Mouse (Mus musculus): ENCODE data around the gene Sergef. TPM values are rescaled to one million over a fixed set of nuclear protein-coding genes. Genes with fewer than 3 reads are reported as not detected.

Gene Sergef
- polyA plus RNA-seq, 1 experiment, result 38.7 TPM

GRCm38 (mm10) chr7:46508590-46509318 lies 130.9 kb downstream of the Sergef start:
- WGBS, result 57% methylated on average over 12 of the region's 12 CpGs
- peaks cover 50% of the 10 kb centered on the region for H3K4me1 ChIP-seq (ENCODE audit: control insufficient read depth, insufficient read depth, low read length)
- TF ChIP-seq CTCF (IDR thresholded peaks at IDR 0.05; ENCODE audit: borderline replicate concordance, insufficient read depth, low read depth, low read length) (no peak), POLR2A (IDR thresholded peaks at IDR 0.05; ENCODE audit: borderline replicate concordance, insufficient read depth, low read length) (no peak)
- peak overlapping the region; percentile 82 for H3K27ac ChIP-seq (ENCODE audit: insufficient read depth, low read length)
- DNase-seq, result no peak
- no peak overlapping the region for H3K4me3 ChIP-seq (replicated peaks; ENCODE audit: insufficient read depth, low read depth, low read length)
- no peaks in the 10 kb centered on the region for H3K27me3 ChIP-seq (ENCODE audit: control insufficient read depth, insufficient read depth, low read length)

GRCm38 (mm10) chr7:46504157-46504556 lies 135.4 kb downstream of the Sergef start:
- peaks cover 29% of the 10 kb centered on the region for H3K4me1 ChIP-seq (ENCODE audit: control insufficient read depth, insufficient read depth, low read length)
- no peak for TF ChIP-seq POLR2A (IDR thresholded peaks at IDR 0.05; ENCODE audit: borderline replicate concordance, insufficient read depth, low read length)
- no peak for TF ChIP-seq CTCF (IDR thresholded peaks at IDR 0.05; ENCODE audit: borderline replicate concordance, insufficient read depth, low read depth, low read length)
- peak; percentile 57 to 76 for DNase-seq
- 16% methylated on average over 4 of the region's 4 CpGs for WGBS
- H3K4me3 ChIP-seq (replicated peaks; ENCODE audit: insufficient read depth, low read depth, low read length), result no peak overlapping the region
- H3K27me3 ChIP-seq (ENCODE audit: control insufficient read depth, insufficient read depth, low read length), result no peaks in the 10 kb centered on the region
- H3K27ac ChIP-seq (ENCODE audit: insufficient read depth, low read length), result no peak overlapping the region

- Histone ChIP-seq H3K4me3 (replicated peaks; ENCODE audit: insufficient read depth, low read depth, low read length) (no peak overlapping the region), H3K27me3 (ENCODE audit: control insufficient read depth, insufficient read depth, low read length) (no peaks in the 10 kb centered on the region), H3K4me1 (ENCODE audit: control insufficient read depth, insufficient read depth, low read length) (peaks cover 18% of the 10 kb centered on the region), H3K27ac (ENCODE audit: insufficient read depth, low read length) (no peak overlapping the region)
- 95% methylated on average over 13 of the region's 13 CpGs for WGBS
- DNase-seq, result no peak
- TF ChIP-seq POLR2A (IDR thresholded peaks at IDR 0.05; ENCODE audit: borderline replicate concordance, insufficient read depth, low read length), result no peak
- no peak for TF ChIP-seq CTCF (IDR thresholded peaks at IDR 0.05; ENCODE audit: borderline replicate concordance, insufficient read depth, low read depth, low read length)
These were observed 137.0 kb downstream of the Sergef start for GRCm38 (mm10) chr7:46502650-46503049.

- 98% methylated on average over 2 of the region's 2 CpGs for WGBS
- no peak for DNase-seq
- Histone ChIP-seq H3K4me1 (ENCODE audit: control insufficient read depth, insufficient read depth, low read length) (peaks cover 14% of the 10 kb centered on the region), H3K4me3 (replicated peaks; ENCODE audit: insufficient read depth, low read depth, low read length) (no peak overlapping the region), H3K27ac (ENCODE audit: insufficient read depth, low read length) (no peak overlapping the region), H3K27me3 (ENCODE audit: control insufficient read depth, insufficient read depth, low read length) (no peaks in the 10 kb centered on the region)
- no peak for TF ChIP-seq POLR2A (IDR thresholded peaks at IDR 0.05; ENCODE audit: borderline replicate concordance, insufficient read depth, low read length)
These were observed 138.1 kb downstream of the Sergef start for GRCm38 (mm10) chr7:46501458-46501857.

GRCm38 (mm10) chr7:46499561-46499960 lies 140.0 kb downstream of the Sergef start:
- H3K4me1 ChIP-seq (ENCODE audit: control insufficient read depth, insufficient read depth, low read length), result peaks cover 14% of the 10 kb centered on the region
- DNase-seq, result no peak
- no peaks in the 10 kb centered on the region for H3K27me3 ChIP-seq (ENCODE audit: control insufficient read depth, insufficient read depth, low read length)
- no peak overlapping the region for H3K4me3 ChIP-seq (replicated peaks; ENCODE audit: insufficient read depth, low read depth, low read length)
- H3K27ac ChIP-seq (ENCODE audit: insufficient read depth, low read length), result no peak overlapping the region
- TF ChIP-seq CTCF (IDR thresholded peaks at IDR 0.05; ENCODE audit: borderline replicate concordance, insufficient read depth, low read depth, low read length), result no peak
- TF ChIP-seq POLR2A (IDR thresholded peaks at IDR 0.05; ENCODE audit: borderline replicate concordance, insufficient read depth, low read length), result no peak
- WGBS, result 90% methylated on average over 4 of the region's 4 CpGs

- no peak for TF ChIP-seq CTCF (IDR thresholded peaks at IDR 0.05; ENCODE audit: borderline replicate concordance, insufficient read depth, low read depth, low read length)
- no peak for TF ChIP-seq POLR2A (IDR thresholded peaks at IDR 0.05; ENCODE audit: borderline replicate concordance, insufficient read depth, low read length)
These were observed 147.4 kb downstream of the Sergef start for GRCm38 (mm10) chr7:46492134-46492678.

GRCm38 (mm10) chr7:46487354-46487753 lies 152.3 kb downstream of the Sergef start:
- TF ChIP-seq CTCF (IDR thresholded peaks at IDR 0.05; ENCODE audit: borderline replicate concordance, insufficient read depth, low read depth, low read length) (no peak), POLR2A (IDR thresholded peaks at IDR 0.05; ENCODE audit: borderline replicate concordance, insufficient read depth, low read length) (no peak)
- H3K4me3 ChIP-seq (replicated peaks; ENCODE audit: insufficient read depth, low read depth, low read length), result no peak overlapping the region
- no peak overlapping the region for H3K27ac ChIP-seq (ENCODE audit: insufficient read depth, low read length)
- peaks cover 40% of the 10 kb centered on the region for H3K4me1 ChIP-seq (ENCODE audit: control insufficient read depth, insufficient read depth, low read length)
- no peaks in the 10 kb centered on the region for H3K27me3 ChIP-seq (ENCODE audit: control insufficient read depth, insufficient read depth, low read length)
- peak in 1 of 2 experiments; percentile 68 for DNase-seq
- 34% methylated on average over 4 of the region's 4 CpGs for WGBS

More at GRCm38 (mm10) chr7:46492134-46492678, 147.4 kb downstream of the Sergef start:
- H3K4me1 ChIP-seq (ENCODE audit: control insufficient read depth, insufficient read depth, low read length), result peaks cover 21% of the 10 kb centered on the region
- no peaks in the 10 kb centered on the region for H3K27me3 ChIP-seq (ENCODE audit: control insufficient read depth, insufficient read depth, low read length)
- peak in 1 of 2 experiments; percentile 38 for DNase-seq
- H3K27ac ChIP-seq (ENCODE audit: insufficient read depth, low read length), result no peak overlapping the region; the same call in none of the 2 replicates
- WGBS, result 36% methylated on average over 14 of the region's 14 CpGs
- no peak overlapping the region for H3K4me3 ChIP-seq (replicated peaks; ENCODE audit: insufficient read depth, low read depth, low read length)

GRCm38 (mm10) chr7:46486761-46487160 lies 152.8 kb downstream of the Sergef start:
- no peak for TF ChIP-seq CTCF (IDR thresholded peaks at IDR 0.05; ENCODE audit: borderline replicate concordance, insufficient read depth, low read depth, low read length)
- TF ChIP-seq POLR2A (IDR thresholded peaks at IDR 0.05; ENCODE audit: borderline replicate concordance, insufficient read depth, low read length), result no peak
- Histone ChIP-seq H3K4me1 (ENCODE audit: control insufficient read depth, insufficient read depth, low read length) (peaks cover 40% of the 10 kb centered on the region), H3K27me3 (ENCODE audit: control insufficient read depth, insufficient read depth, low read length) (no peaks in the 10 kb centered on the region), H3K27ac (ENCODE audit: insufficient read depth, low read length) (no peak overlapping the region), H3K4me3 (replicated peaks; ENCODE audit: insufficient read depth, low read depth, low read length) (no peak overlapping the region)
- WGBS, result 31% methylated on average over 5 of the region's 5 CpGs
- peak in 1 of 2 experiments; percentile 43 for DNase-seq
